Mouse (Mus musculus) layer of hippocampus, postnatal 36 days (tissue): ENCODE results near the gene Engase. TPM values are rescaled to one million over a fixed set of nuclear protein-coding genes. Genes with fewer than 3 reads are reported as not detected.

Experiments
- DNase-seq, 2 experiments: peaks; one replicate each; pipeline ENCODE4 v3.0.0; 2022
- total RNA-seq, 2 experiments: library from RNA; stranded (reverse); gene quantifications; 2 replicates each; pipeline ENCODE4 v1.2.3; 2021

Engase gene
- total RNA-seq, 2 experiments from 2014 or later: 15.2 to 15.5 TPM

DNA sequence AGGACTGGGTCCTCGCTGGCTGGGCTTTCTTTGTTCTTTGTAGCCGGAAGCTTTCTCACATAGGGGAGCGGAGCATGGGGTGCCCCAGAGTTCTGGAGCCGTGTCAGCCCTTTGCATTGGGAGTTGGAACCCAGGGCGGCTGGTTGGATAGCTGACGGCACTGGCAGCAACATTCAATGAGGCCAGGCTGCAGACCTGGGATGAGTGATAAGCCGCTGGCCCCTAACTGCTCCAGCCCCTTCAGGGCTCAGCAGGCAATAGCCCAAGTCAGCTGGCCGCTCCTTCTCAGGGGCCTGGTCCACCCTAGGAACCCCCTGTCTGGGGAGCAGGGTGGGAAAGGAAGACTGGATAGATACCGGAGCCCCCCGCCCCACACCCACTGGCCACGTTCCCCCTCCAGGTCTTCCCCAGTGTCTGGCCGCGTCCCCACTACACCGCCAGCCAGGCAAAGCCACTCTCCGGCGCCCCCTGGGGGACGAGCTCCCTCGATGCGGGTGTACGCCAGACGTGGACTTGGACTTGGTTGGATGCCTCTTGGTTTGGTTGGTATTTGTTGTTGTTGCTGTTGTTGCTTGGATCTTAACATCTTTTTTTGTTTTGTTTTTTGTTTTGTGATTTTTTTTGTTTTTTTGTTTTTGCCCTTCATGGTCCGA, 14.1 kb downstream of the Engase start:
- peak; percentile 70 for DNase-seq

DNA sequence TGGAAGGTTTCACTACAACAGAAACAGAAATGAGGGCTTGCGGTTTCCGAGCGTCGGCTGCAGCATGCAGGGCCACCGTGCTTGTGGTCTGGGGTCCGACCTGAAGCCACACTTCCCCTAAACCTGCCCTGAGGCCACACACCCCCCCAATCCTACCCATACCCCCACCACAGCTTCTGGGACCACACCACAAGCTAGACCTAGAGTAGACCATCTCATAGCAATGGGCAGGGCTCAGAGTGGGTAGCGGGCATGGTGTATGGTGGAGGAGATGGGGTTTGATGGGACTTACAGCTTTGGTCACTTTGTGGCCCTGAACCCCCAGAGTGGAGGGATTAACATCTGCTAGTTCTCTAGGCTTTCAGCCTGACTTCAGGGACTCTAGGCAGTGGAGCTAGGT, 14.6 kb downstream of the Engase start:
- no peak for DNase-seq

DNA sequence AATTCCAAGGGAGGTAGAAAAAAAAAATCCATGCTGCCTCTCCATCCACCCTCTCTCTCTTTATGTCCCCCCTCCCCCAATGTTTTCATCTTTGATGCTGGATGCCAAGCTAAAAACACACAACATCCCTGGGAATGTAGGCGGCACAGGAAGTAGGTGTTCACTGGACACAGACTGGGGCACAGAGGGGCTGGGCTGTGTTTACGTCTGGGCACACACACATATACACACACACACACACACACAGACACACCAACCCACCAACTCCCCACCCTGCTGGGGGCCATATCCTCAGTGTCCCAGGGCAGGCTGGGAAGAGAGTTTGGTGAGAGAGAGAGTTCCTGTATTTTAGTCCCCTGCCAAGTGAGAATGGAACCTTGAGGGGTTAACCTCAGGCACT, 16.8 kb downstream of the Engase start:
- DNase-seq: no peak

DNA sequence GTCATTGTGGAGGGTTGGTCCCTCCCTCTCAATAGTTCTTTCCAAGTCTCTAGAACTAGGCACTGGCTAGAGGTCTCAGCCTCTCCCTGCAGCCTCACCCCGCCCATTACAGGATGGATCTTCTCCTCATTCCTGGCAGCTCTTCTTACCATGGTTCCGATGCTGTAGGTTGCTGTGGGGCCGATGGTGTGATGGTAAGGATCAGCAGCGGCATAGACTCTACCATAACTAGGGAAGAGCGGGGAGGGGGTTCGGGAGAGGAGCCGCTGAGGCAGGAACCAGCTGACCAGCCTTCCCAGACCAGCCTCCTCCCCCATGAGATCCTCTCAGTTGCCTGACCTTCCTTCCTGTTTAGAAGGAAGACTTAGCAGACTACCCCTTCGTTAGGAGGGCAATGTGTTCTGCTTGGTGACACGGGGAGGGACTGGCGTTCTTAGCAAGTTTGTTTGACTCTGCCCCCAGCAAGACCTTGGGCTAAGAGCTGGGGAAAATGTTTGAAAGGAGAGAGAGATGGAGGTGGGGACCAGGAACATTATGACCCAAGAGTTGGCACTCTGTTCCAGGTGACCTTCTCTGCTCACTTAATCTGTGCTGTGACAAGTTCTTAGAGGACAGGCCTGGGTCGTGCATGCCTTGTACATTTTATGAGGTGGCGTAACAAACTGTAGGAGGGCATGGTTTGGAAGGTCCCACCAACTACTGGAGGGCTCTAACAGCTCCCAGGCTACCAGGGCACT, 17.5 kb downstream of the Engase start:
- DNase-seq: no peak

DNA sequence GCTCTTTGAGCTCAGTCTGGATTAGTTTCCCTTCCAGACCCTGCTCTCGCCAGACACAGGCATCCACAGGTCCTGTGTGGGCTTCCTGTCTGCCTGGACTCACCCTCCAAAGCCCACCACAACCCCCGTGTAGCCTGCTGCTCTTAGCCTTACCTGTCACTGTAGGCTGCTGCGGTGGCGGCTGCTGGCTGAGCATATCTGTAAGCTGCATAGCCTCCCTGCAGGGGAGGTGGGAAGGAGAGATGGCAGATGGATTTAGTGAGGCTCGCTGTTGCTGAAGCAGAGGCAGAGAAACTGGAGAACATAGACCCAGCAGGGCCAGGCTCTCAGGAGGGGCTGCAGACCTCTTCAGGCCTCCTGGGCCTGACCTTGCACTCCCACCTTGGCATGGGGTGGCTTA, 18.4 kb downstream of the Engase start:
- no peak for DNase-seq

DNA sequence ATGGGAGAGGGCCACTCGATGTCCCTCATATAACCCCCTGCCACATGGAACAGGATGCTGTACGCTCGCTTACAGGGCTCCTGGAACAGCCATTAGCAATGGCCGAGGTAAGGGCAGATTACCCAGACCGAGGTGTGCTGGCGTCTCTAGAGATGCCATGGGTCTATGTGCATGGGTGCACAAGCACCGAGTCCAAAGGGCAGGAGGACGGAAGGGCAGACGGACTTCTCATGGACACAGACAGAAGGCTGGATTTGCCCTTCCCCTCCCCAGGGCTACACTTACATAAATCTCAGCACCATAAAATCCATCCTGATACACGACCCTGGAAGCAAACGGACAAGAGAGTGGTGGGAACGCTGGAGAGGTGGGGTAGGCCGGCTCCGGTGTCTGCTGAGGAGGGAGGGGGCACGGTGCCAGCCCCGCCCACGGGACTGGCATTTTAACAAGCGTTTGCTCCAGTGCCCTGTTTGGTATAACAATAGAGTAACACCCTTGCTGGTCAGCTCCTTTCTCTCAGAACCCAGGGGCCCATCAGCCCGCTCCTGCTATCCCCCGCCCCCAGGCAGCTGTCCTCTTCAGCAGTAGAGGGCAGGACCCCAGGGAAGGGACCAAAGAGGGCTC, 19.5 kb downstream of the Engase start:
- no peak for DNase-seq

DNA sequence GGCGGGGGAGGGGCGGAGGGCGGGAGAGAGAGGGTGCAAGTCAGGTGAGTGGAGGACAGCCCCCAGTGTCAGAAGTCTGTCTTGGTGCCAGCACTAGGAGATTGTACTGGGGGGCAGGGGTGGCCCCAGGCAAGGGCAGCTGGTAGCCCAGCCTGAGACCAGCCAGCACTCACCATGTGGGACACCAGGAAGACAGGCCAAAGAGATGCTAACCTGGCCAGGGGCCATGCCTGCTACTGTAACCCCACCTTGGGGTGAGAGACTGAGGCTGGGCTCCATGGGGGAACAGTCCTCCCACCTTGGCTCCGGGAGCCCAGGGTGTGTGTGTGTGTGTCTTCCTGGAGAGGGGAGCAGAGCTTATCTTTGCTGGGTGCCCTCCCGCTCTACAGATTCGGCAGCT, 26.4 kb downstream of the Engase start:
- no peak for DNase-seq

DNA sequence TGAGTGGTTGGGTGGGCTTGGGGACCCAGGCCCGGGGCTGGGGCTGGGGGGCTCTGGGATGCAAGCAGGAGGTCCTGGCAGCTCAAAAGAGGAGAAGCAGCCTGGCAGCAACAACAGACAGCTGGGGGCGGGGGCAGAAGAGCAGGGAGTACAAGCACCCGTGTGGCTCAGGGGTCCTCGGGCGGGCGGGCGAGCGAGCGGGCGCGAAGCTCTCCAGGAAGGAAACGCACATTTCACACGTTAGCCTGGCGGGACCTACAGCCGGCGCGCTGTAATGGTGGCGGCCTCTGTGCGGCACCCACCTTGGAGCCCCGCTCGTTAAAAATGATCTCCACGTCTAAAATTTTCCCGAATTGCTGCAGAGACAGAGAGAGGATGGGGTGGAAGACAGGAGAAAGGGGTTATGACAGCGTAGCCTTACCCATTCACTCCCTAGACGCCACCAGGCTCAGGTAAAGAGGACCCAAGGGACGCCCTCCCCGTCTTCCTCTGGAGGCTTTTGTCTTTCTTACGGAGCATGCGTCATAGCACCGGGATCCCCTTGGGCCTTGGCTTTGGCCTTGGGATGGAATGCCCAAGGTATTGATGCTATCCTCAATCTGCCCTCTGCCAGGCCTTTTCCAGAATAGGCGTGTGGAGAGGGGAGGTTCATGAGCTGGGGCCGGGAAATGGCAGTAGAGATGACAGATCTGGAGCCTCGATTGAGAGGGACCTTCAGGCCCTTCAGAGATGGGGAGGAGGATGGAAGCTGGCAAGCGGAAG, 27.0 kb downstream of the Engase start:
- no peak for DNase-seq

DNA sequence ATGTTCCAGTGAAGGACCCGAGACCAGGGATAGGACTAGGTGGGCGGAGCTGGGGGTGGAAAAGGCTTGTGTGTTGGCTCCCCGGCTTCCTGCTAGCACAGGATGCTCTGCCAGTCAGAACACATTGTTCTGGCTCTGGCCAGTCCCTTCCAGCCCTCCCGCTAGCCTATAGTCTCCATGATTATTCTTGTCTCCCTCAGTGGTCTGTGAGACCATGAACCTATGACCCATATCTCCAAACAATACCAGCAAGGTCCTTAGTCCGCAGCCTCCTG, 27.5 kb downstream of the Engase start:
- no peak for DNase-seq

DNA sequence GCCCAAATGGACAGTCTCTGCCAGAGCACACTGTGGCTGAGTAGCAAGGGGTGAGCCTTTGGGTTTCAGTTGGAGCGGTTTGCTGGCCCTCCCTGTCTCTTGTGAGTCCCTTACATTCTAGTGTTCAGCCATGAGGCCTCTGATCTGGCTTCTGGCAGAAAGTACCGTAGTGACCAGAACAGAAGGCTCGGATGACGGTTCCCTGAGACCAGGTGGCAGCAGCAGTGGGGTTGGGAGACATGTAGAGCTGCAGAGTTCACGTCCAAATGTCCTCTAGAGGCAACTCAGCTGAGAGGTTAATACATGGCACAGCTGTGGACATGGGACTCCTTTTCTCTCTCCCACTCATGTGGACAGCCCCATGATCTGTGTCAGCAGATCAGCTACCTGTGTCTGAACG, 30.5 kb downstream of the Engase start:
- no peak for DNase-seq

DNA sequence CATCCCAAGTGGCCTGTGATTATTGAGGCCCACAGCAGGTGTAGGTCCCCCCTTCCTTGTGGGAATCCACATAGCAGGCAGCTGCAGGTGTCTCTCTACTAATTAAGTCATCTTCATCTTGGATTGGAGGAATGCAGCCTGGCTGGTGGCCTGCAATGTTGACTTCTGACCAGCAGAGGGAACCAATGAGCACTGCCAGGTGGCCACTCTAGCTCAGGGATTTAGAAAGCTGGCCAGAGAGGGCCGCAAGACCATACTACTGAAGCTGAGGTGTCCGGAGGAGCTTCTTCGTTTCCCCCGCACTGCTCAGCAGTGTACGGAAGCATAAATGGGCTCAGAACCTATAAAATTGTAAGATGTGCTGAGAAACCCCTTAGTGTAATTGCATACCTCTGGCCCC, 31.3 kb downstream of the Engase start:
- DNase-seq: peak; percentile 73 to 76

DNA sequence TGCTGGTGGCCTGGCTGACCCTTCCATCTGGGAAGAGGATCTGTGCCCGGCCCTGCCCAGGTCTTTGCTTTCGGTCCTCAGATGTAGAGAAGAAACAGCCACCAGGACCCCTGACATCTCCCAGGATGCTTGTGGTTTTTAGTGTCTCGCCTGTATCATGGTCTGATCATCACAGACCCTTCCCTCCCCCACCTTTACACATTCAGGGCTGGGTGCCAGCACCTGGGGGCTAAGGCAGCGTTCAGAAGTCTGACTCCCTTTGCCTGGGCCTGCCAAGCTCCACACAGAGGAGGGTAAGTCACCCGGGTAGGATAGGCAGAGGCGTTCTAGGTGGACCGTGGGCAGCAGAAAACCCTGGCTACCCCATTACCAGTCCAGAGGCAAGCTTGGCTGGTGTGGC, 31.7 kb downstream of the Engase start:
- DNase-seq: no peak

DNA sequence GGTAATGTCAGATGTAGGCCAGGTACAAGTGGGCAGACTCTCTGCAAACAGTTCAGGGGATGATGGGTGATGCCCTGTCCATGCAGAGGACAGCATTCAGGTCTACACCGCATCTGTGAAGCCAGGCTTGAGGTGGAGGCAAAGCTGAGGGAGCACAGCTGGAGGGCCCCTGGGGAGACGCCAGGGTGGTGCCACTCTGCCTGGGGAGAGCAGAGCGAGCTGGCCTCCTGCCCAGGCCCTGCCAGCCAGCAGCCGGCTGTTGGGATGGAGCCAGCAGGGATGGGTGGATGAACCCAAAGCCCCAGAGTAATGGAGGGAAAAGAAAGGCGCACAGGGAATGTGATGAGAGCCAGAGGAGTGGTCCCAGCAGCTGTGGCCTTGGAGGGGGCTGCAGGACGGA, 35.2 kb downstream of the Engase start:
- DNase-seq: peak; percentile 58 to 71

DNA sequence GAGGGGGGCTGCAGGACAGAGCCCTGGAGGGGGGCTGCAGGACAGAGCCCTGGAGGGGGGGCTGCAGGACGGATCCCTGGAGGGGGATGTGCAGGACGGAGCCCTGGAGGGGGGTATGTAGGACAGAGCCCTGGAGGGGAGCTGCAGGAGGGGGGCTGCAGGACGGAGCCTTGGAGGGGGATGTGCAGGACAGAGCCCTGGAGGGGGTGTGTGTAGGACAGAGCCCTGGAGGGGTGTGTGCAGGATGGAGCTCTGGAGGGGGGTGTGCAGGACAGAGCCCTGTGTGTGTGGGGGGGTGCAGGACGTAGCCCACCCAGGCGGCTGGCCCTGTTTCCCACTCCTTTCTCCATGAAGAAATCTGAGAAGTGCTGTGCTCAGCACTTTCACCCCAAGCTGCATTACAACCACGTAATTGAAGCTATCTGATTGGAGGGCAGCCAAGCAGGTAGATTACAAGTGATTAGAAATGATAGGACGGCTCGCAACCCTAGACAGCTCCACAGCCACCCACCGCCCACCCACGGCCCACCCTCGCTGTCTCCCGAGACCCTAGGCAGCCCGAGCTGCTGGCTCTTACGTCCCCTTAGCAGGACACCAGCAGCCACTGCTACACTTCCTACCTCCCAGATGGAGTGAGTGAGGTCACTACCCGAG, 35.8 kb downstream of the Engase start:
- DNase-seq: no peak

DNA sequence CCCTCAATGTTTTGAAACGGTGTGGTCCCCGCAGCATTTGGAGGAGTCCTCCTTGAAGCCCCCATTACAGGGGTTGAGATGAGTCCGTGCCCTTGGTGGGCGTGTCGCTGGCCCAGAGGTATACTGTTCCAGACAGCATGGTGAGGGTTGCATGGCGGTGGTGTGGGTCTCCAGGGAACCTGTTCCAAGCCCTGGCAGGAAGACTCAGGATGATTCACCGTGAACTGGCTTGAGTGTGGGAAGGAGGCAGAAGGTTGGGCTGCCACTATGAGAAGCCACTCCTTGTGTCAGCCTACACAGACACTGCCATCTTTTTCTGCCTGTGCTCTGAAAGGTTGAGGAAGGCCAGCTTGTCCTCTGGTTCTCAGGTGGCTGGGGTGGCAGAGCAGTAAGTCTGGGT, 41.3 kb downstream of the Engase start:
- no peak for DNase-seq

DNA sequence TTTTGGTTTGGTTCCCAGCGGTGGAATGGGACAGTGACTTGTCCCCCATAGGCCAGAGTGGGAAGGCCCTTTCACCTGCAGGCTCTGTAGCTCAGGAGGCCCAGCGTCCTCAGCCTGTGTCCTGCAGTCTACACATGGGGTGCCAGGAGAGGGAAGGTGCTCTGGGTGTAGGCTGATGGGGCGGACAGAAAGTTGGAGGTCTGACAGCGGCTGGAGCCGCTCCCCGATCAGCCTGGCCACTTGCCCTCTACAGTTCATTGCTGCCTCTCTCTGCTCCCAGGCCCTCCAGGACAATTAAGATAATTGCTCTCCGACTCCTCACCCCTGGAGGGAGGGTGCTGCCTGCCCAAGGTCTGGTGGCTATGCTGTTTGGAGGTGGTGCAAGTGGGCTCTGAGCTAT, 42.1 kb downstream of the Engase start:
- no peak for DNase-seq

DNA sequence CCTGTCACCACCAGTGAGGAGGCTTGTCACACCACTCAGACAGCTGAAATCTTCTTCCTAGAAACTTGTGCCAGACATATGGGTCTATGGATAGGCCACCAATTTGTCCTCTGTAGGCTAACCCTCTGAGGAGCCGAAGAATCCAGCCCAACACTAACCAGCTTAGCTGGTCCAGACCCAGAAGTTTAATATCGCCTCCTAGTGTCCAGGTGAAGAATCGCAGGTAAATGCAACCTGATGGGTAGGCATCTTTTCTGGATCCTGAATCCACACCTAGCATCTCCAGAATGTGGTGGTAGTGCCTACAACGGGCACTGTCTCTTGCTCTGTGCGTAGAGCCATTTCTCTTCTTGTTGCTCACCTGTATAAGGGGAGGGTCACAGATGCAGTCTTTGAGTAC, 43.6 kb downstream of the Engase start:
- DNase-seq: no peak

DNA sequence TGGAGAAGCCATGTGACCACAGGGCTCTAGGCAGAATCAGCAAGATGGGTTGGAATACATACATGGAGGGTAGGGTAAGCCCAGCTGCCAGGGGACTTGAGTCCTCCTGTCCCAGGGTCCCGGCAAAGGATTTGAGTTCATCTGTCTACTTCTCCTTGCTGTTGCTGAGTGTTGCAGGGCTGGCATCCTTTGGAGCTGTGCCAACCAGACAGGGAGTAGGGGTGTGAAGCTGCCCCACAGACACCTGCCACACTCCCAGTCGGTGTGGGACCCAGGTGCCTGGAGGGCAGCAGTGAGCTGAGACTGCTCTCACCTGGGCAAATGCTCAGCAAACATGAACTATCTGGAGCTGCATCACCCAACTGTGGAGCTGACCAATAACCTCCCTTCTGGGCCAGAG, 44.3 kb downstream of the Engase start:
- no peak for DNase-seq

DNA sequence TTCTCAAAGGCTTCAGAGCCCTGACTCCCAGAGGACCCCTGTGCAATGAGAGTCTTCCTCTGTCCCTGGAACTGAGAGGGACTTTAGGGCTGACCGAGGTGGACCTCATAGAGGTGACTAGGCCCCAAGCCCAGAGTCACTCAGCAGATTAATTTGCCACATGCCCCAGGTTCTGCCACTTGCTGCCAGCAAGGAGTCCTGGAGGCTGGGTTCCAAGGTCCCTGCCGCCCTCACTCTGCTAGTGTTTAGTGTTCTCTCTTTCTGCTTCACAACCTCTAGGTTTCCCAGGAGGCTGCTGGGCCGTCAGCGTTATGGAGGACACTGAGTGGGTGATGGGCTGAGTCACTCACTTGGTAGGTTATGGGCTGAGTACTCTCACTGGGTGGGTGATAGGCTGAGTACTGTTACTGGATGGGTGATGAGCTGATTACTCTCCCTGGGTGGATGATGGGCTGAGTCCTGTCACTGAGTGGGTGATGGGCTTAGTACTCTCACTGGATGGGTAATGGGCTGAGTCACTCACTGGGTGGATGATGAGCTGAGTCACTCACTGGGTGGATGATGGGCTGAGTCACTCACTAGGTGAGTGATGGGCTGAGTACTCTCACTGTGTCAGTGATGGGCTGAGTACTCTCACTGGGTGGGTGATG, 47.0 kb downstream of the Engase start:
- DNase-seq: no peak

DNA sequence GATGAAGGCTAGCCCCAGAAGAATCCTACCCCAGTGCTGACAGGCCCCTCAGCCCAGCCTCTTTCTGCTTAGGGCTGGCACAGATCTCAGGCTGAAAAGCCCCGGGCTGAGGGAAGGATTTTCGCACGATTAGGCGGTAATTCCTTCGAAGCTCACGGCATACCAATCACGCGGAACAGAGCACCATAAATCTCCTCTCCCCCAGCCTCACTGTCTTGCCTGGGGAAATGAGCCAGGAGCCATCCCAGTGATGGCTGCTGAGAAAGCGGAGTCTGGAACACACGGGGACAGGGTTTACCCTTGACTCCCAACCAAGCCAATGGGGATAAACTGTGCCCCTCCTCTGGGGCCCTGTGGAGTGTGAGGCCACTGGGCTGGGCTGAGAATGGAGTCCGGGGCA, 48.4 kb downstream of the Engase start:
- no peak for DNase-seq

DNA sequence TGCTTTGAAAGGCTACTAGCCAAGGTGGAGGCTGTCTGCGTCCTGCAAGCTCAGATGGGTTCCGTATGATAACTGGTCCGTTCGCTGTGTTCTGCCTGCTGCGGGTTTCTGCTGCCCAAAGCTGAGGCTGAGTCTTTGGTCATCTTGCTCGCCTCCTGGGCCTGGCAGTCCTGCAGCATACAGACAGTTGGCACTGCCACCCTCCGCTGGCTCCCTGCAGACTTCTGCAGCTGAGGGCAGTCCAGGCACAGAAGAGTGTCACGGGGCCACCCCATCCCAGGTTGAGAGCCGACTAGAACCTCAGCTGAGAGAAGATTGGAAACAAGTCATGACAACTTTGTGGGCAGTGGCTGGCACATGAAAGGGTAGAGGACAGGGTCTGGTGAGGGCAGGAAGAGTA, 52.1 kb downstream of the Engase start:
- DNase-seq: no peak

DNA sequence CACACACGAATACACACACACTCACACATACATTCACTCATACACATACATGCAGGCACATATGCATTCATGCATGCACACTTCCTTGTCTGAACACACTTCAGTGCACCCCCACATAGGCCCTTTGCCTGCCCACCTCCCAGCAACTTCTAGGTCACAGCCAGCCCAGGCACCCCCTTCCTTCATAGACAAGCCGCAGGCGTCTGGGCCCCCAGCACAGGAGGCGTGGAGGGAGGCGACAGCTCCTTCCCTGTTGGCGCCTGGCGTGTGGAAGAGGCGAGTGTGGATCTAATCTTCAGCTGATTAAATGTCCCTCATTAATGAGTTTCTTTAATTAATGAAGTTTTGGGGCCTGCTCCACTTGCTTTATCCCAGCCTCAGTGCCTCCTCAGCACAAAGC, 53.7 kb downstream of the Engase start:
- DNase-seq: no peak
